Mouse (Mus musculus): ENCODE measurements around the gene Dcdc2c. TPM values are rescaled to one million over a fixed set of nuclear protein-coding genes. Genes with fewer than 3 reads are reported as not detected.

Dcdc2c gene
- polyA plus RNA-seq, 2 experiments: not detected

DNA sequence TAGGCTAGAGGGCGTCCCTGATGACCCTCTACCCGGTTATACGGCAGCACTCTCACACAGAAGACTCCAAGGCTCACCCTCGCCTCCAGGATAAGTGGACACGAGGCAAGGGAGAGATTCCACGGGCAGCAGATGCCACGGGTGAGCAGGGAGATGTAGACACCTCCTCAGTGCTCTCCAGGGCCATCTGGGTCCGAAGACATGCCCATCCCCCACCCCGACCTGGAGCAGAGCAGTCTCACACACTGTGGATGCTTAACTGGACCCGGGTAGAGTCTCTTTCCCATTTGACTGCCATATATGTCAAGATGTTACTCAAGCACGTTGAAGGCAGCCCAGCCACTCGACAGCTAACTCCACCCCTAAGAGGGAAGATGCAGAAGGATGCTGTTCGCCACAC, 38.2 kb upstream of the Dcdc2c start:
- Histone ChIP-seq H3K4me3 (ENCODE audit: insufficient read depth in 1 of 2, low read depth in 2 of 2, low read length in 2 of 2) (no peak overlapping the region), H3K36me3 (replicated peaks; ENCODE audit: control insufficient read depth, insufficient read depth, low read depth) (no peaks in the 10 kb centered on the region), H3K9ac (replicated peaks) (no peak overlapping the region), H3K9me3 (ENCODE audit: control insufficient read depth, low read length) (no peaks in the 10 kb centered on the region), H3K4me2 (ENCODE audit: low read depth) (no peak overlapping the region), H3K4me1 (replicated peaks; ENCODE audit: control insufficient read depth in 2 of 2, insufficient read depth in 2 of 2, low read length in 1 of 2) (no peaks in the 10 kb centered on the region), H3K27me3 (ENCODE audit: control insufficient read depth, insufficient read depth, low read length) (no peaks in the 10 kb centered on the region), H3K27ac (no peak overlapping the region)
- ATAC-seq (ENCODE audit: insufficient read depth): no peak
- TF ChIP-seq CTCF (IDR thresholded peaks at IDR 0.05; ENCODE audit: low read depth): no peak
- no peak for TF ChIP-seq EP300 (IDR thresholded peaks at IDR 0.05; ENCODE audit: low read depth)
- DNase-seq (ENCODE audit: low read depth in 3 of 3, low spot score in 3 of 3): no peak
- 37% methylated on average over 13 of the region's 13 CpGs for WGBS (ENCODE audit: insufficient replicate concordance)

- peak; percentile 58; the same call in 1 of the 2 replicates for ATAC-seq (ENCODE audit: insufficient read depth)
These were observed 37.1 kb upstream of the Dcdc2c start for GRCm38 (mm10) chr12:28589090-28589868.

DNA sequence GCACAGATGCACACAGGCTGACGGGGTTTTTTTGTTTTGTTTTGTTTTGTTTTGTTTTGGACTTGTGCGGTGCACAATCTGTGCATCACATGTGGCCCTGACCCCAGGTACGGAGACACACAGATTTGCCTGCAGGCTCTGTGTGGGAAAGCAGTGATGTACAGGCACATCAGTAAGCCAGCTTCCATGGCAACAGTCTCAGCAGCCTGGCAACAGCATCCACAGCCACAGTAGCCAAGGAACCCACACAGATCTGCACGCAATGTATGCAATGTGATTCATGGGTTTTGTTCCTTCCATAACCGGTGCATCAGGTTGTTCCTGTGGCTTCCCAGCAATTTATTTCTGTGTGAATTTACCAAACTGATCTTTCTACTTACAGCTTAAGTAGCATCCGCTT, 35.8 kb upstream of the Dcdc2c start:
- DNase-seq (ENCODE audit: low read depth in 3 of 3, low spot score in 3 of 3): no peak
- Histone ChIP-seq H3K4me1 (replicated peaks; ENCODE audit: control insufficient read depth in 2 of 2, insufficient read depth in 2 of 2, low read length in 1 of 2) (no peaks in the 10 kb centered on the region), H3K4me3 (ENCODE audit: insufficient read depth in 1 of 2, low read depth in 2 of 2, low read length in 2 of 2) (no peak overlapping the region), H3K27ac (no peak overlapping the region), H3K9ac (replicated peaks) (no peak overlapping the region), H3K27me3 (ENCODE audit: control insufficient read depth, insufficient read depth, low read length) (no peaks in the 10 kb centered on the region), H3K4me2 (ENCODE audit: low read depth) (no peak overlapping the region), H3K36me3 (replicated peaks; ENCODE audit: control insufficient read depth, insufficient read depth, low read depth) (no peaks in the 10 kb centered on the region), H3K9me3 (ENCODE audit: control insufficient read depth, low read length) (no peaks in the 10 kb centered on the region)
- WGBS (ENCODE audit: insufficient replicate concordance): 65% methylated on average over 6 of the region's 6 CpGs
- no peak for TF ChIP-seq EP300 (IDR thresholded peaks at IDR 0.05; ENCODE audit: low read depth)
- no peak for TF ChIP-seq CTCF (IDR thresholded peaks at IDR 0.05; ENCODE audit: low read depth)
- no peak for ATAC-seq (ENCODE audit: insufficient read depth)

More at GRCm38 (mm10) chr12:28589090-28589868, 37.1 kb upstream of the Dcdc2c start:
- peak; percentile 27 to 29 (median 27) for DNase-seq (ENCODE audit: low read depth in 3 of 3, low spot score in 3 of 3)
- Histone ChIP-seq H3K9me3 (ENCODE audit: control insufficient read depth, low read length) (no peaks in the 10 kb centered on the region), H3K4me3 (ENCODE audit: insufficient read depth in 1 of 2, low read depth in 2 of 2, low read length in 2 of 2) (peak overlapping the region in 1 of 2 experiments; percentile 8; a peak in 1 of 4 replicates), H3K4me2 (ENCODE audit: low read depth) (peak overlapping the region; percentile 41), H3K27me3 (ENCODE audit: control insufficient read depth, insufficient read depth, low read length) (no peaks in the 10 kb centered on the region), H3K9ac (replicated peaks) (no peak overlapping the region), H3K27ac (no peak overlapping the region), H3K4me1 (replicated peaks; ENCODE audit: control insufficient read depth in 2 of 2, insufficient read depth in 2 of 2, low read length in 1 of 2) (no peaks in the 10 kb centered on the region), H3K36me3 (replicated peaks; ENCODE audit: control insufficient read depth, insufficient read depth, low read depth) (no peaks in the 10 kb centered on the region)
- WGBS (ENCODE audit: insufficient replicate concordance): 9% methylated on average over 24 of the region's 24 CpGs
- TF ChIP-seq CTCF (IDR thresholded peaks at IDR 0.05; ENCODE audit: low read depth) (peak; percentile 85), EP300 (IDR thresholded peaks at IDR 0.05; ENCODE audit: low read depth) (no peak)

- no peak for DNase-seq (ENCODE audit: low read depth in 3 of 3, low spot score in 3 of 3)
- Histone ChIP-seq H3K9ac (replicated peaks) (no peak overlapping the region), H3K4me2 (ENCODE audit: low read depth) (no peak overlapping the region), H3K4me3 (ENCODE audit: insufficient read depth in 1 of 2, low read depth in 2 of 2, low read length in 2 of 2) (no peak overlapping the region), H3K27ac (no peak overlapping the region), H3K36me3 (replicated peaks; ENCODE audit: control insufficient read depth, insufficient read depth, low read depth) (no peaks in the 10 kb centered on the region), H3K4me1 (replicated peaks; ENCODE audit: control insufficient read depth in 2 of 2, insufficient read depth in 2 of 2, low read length in 1 of 2) (no peaks in the 10 kb centered on the region), H3K9me3 (ENCODE audit: control insufficient read depth, low read length) (no peaks in the 10 kb centered on the region), H3K27me3 (ENCODE audit: control insufficient read depth, insufficient read depth, low read length) (no peaks in the 10 kb centered on the region)
- no peak for TF ChIP-seq EP300 (IDR thresholded peaks at IDR 0.05; ENCODE audit: low read depth)
- TF ChIP-seq CTCF (IDR thresholded peaks at IDR 0.05; ENCODE audit: low read depth): no peak
- no peak for ATAC-seq (ENCODE audit: insufficient read depth)
- WGBS (ENCODE audit: insufficient replicate concordance): 40% methylated on average over 3 of the region's 3 CpGs
These were observed 31.8 kb upstream of the Dcdc2c start for GRCm38 (mm10) chr12:28584036-28584435.

DNA sequence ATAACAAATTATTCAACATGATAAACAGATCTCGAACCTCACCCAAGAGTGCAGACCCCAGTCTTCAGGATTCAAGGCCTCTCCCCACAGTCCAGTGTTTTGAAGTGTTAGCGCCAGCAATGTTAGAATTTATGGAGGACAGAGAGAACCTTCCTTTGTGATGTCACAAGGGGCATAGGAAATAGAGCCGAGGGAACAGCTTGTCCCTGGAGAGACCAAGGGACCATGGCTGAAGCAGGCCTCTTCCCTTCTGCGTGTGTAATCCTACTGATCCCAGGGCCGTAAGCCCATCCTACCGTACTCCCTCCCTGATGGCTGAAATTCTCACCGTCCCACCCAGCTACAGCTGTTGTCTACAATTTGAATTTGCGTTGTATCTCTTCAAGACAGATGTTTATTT, 30.2 kb upstream of the Dcdc2c start, which contains the start of gene Allc:
Allc (minus strand) TSS at position 101 of the 400 bp plus-strand sequence.
- WGBS (ENCODE audit: insufficient replicate concordance): 65% methylated on average over 8 of the region's 8 CpGs
- TF ChIP-seq EP300 (IDR thresholded peaks at IDR 0.05; ENCODE audit: low read depth) (no peak), CTCF (IDR thresholded peaks at IDR 0.05; ENCODE audit: low read depth) (no peak)
- Histone ChIP-seq H3K36me3 (replicated peaks; ENCODE audit: control insufficient read depth, insufficient read depth, low read depth) (no peaks in the 10 kb centered on the region), H3K4me2 (ENCODE audit: low read depth) (no peak within 1 kb of the TSS), H3K27me3 (ENCODE audit: control insufficient read depth, insufficient read depth, low read length) (no peaks in the 10 kb centered on the region), H3K9me3 (ENCODE audit: control insufficient read depth, low read length) (no peaks in the 10 kb centered on the region), H3K27ac (no peak within 1 kb of the TSS), H3K4me1 (replicated peaks; ENCODE audit: control insufficient read depth in 2 of 2, insufficient read depth in 2 of 2, low read length in 1 of 2) (peaks cover 0 to 3% of the 10 kb centered on the region in 2 experiments; a peak in 1 of 4 replicates), H3K4me3 (ENCODE audit: insufficient read depth in 1 of 2, low read depth in 2 of 2, low read length in 2 of 2) (no peak within 1 kb of the TSS), H3K9ac (replicated peaks) (no peak within 1 kb of the TSS)
- DNase-seq (ENCODE audit: low read depth in 3 of 3, low spot score in 3 of 3) (no peak), ATAC-seq (ENCODE audit: insufficient read depth) (no peak)

Data from liver, embryonic 14.5 days (tissue).